Mouse (Mus musculus) lung, postnatal 36 days (tissue): ENCODE measurements around the gene Syt15.

Experiments
- DNase-seq: peaks from one replicate; pipeline ENCODE4 v3.0.0; 2022; ENCODE audit warnings: mixed read lengths

Gene Syt15

DNA sequence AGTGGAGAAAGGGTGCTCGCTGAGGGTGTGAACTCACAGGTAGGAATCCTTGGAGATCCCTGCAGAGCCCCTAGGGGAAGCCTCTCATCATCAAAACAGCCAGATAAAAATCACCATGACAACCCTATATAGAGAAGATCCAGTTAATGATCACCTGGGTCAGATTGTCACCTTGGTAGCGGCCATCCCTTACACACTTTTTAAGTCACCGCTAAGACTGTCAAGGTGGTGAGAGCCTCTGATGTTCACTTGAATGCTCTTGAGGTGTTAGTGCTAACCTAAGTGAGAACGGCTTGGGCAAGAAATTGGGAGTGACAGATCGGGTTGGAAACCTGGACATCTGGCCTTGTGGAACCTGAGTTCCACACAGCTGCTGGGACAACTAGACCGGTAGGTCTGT, at the start of gene Syt15:
Syt15 (plus strand) TSS at position 301 of the 400 bp plus-strand sequence.
- no peak for DNase-seq

DNA sequence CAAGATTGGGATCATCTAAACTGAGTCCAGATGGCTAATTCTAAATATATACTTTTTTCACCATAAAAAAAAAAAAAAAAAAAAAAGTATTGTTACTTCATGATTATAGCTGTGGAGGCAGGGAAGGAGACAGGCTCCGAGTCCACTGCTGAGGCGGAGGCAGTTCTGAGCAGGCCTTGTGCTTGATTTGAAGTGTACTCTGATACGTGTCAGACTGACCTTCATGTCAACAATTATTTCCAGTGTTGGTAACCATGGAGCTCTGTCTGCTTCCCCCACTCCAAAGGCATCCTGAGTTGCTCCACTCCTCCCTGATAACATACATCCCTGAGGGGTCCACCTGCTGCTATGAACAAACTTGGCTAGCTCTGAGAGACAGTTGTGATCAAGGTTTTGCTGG, 48.3 kb upstream of the Syt15 start:
- DNase-seq = no peak

DNA sequence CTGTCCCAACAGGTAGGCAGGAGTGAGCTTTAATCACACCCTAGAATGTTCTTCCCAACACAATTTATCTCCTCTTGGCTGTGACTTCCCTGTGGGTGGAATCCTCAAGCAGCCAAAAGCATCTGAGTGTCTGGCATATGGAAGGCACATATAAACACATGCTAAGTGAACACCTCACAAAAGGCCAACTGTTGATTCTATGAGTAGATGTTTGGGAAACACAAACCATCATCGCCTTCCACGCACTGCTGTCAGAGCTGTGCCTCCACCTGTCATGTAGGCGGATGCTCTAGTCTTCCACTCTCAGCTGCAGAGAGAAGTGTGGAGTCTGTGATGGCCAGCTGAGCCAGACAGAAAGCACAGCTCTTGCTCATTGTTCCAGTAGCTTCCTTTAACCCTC, 40.0 kb upstream of the Syt15 start:
- no peak for DNase-seq

GRCm38 (mm10) chr14:34183101-34183500, 36.3 kb upstream of the Syt15 start:
- no peak for DNase-seq

- peak; percentile 82 for DNase-seq
Measured at GRCm38 (mm10) chr14:34188629-34189028, 30.8 kb upstream of the Syt15 start.

DNA sequence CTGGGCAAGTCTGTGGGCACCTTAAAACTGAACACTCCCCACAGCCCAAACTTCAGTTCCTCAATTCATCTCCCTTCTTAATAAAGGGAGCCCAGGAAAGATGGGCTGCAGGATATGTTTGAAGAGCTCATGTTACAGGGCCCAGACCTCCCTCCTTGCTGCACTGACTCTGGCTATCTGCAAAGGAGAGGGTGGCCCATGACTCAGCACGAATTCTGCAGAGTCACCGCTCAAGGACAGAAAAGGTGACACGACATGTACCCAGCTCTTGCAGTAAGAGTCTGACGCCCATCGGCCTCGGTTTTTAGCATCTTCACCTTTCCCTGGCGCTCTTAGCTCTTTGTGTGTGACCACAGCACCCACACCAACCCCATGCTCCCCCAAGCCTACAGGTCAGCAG, 29.0 kb upstream of the Syt15 start:
- no peak for DNase-seq

GRCm38 (mm10) chr14:34193879-34194278, 25.5 kb upstream of the Syt15 start:
- DNase-seq = no peak

- DNase-seq = no peak
Measured at GRCm38 (mm10) chr14:34195466-34195865, 23.9 kb upstream of the Syt15 start.

GRCm38 (mm10) chr14:34196706-34197105, 22.7 kb upstream of the Syt15 start:
- no peak for DNase-seq

DNA sequence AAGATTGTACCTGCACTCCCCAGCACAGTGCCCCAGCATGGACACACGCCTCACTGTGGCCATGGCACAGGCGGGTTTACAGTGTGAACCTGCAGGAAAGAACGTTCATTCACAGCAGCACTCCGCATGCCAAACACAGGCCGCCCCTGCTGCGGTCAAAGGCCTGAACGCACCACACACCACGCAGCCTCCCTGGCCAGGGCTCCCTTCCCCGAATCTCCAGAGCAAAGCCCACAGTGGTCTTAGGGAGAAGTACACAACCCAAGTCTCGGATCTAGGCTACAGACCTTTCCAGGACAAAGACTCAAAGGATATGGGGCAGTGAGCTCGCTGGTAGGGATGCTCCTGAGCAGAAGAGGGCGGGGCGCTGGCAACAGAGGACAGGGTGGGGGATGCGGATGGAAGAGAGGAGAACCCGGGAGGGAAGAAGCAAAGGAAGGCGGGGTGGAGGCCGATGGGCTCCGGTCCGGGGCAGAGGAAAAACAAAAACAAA, 18.6 kb upstream of the Syt15 start:
- peak; percentile 20 for DNase-seq

DNA sequence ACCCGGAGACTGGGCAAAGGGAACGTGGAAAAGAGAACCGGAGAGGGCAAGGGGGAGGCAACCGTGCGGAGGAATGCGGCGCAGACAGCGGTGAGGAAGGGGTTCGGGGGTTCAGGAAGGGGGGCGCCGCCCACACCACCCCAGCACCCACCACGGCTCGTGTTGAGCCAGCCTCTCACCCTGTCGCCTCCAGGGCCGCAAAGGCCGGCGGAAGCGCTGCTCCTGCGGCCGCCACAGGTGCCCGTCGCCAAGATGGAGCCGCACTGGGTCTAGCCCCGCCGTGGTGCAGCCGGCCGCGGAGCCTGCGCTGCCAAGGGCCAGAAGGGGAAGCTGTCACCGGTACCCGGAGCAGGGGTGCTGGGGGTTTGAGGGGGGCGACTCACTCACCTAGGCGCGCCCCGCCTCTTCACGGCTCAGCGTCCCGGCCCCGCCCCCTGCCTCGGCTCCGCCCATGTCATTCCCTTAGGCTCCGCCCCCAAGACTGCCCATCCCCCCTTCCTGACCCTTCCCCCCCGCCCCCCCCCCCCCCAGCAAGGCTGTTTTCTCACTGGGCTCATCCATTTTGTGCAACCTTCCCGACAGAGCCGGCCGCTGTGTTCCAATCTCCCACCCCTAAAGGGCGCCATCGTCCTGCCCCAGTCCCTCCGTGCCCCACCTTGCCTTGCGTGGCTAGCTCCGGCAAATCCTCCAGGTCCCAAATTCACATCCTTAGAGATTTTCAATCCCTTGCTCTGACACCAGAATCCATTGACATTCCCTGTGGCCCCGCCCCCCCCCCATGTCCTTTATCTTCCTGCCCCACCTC, 18.0 kb upstream of the Syt15 start, which contains the start of gene Gprin2:
Gprin2 (minus strand) TSS at position 423 of the 805 bp plus-strand sequence.
- DNase-seq = peak; percentile 14

DNA sequence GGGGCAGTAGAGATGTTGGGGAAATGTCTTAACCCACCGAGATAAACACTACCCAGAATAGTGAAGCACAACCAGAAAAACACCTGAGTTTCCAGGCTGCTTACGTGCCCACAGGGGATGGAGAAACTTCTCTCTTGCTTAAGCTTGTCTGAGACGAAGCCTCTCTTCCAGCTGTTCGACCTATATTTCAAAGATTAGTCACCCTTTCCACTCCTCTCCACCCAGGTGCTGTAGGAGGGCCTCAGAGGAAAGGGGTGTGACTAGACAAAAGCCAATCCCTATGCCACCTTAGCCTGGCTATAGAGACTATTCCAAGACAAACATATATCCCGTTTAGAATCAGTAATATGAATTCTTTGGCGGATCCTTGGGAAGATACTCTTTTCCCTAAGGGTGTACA, 11.4 kb upstream of the Syt15 start:
- no peak for DNase-seq

- peak; percentile 73 for DNase-seq
Measured at GRCm38 (mm10) chr14:34208651-34209050, 10.7 kb upstream of the Syt15 start.

DNA sequence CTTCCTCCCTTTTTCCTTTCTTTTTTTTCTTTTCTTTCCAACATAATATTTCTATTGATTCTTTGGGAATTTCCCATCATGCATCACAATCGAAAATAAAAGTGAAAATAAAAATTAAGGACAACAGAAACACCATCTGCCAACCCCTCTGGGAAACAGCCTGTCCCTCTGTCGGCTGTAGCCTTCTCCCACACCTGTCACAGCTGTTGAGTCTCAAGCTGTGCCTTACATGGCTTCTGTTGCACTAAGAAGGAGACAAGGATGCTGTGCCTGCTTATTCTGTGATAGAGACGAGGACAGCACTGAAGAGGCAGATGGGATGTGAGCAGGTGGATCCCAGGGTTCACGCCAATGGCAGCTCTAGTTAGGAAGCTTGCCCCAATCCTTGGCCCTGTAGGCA, 10.3 kb upstream of the Syt15 start:
- no peak for DNase-seq

DNA sequence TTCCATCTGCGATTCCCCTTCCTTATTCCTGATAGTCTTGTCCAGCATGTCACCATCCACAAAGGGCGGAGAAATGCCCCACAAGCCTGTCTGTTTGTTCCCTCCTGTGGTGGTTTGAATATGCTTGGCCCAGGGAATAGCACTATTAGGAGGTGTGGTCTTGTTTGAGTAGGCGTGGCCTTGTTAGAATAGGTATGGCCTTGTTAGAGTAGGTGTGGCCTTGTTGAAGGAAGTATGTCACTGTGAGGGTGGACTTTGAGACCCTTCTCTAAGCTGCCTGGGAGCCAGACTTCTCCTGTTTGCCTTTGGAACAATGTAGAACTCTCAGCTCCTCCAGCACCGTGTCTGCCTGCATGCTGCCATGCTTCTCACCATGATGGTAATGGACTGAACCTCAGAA, 9.5 kb upstream of the Syt15 start:
- no peak for DNase-seq

GRCm38 (mm10) chr14:34215451-34216127, 3.8 kb upstream of the Syt15 start:
- DNase-seq = peak; percentile 84

- no peak for DNase-seq
Measured at GRCm38 (mm10) chr14:34219786-34220198, 397 bp downstream of the Syt15 start.

GRCm38 (mm10) chr14:34220426-34220825, 1.0 kb downstream of the Syt15 start:
- DNase-seq = no peak

- no peak for DNase-seq
Measured at GRCm38 (mm10) chr14:34221416-34222077, 2.2 kb downstream of the Syt15 start.

GRCm38 (mm10) chr14:34223362-34223898, 4.0 kb downstream of the Syt15 start:
- DNase-seq = peak; percentile 74

DNA sequence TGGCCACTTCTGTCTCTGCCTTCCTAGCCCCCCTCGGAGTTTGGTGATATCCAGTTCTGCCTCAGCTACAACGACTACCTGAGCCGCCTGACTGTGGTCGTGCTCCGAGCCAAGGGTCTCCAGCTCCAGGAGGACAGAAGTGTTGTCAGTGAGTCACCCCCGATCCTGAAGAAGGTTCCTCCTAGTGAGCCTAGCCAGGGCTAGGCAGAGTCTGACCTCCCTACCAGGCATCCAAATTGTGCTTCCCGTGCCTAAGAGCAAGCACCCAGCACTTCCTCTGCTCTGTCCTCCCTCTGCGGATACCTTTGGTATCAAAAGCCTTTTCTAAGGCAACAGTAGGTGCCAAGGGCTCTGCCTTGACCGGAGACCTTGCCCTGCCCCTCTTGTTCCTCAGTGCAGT, 6.6 kb downstream of the Syt15 start:
- no peak for DNase-seq

DNA sequence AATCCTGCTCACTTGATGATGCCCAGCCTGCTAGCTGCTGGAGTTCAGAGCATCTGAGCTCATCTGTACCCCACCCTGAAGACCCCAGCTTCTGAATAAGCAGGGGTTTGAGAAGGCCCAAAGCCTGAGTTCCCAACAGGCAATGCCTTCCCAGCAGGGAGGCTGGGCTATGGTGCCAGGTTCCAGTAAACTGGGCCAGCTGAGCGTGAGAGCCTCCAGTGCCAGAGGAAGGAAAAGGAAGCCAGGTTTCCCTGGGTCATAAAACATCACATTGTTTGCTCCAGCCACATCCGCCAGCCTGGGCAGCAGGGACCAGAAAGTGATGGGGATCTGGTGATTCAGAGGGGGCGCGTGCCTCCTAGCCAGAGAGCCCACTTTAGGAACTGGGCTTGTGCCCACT, 7.2 kb downstream of the Syt15 start:
- DNase-seq = no peak

- no peak for DNase-seq
Measured at GRCm38 (mm10) chr14:34227981-34228380, 8.6 kb downstream of the Syt15 start.
